Mouse (Mus musculus): Measurements from ENCODE around the gene Qars.

The Qars gene

DNA sequence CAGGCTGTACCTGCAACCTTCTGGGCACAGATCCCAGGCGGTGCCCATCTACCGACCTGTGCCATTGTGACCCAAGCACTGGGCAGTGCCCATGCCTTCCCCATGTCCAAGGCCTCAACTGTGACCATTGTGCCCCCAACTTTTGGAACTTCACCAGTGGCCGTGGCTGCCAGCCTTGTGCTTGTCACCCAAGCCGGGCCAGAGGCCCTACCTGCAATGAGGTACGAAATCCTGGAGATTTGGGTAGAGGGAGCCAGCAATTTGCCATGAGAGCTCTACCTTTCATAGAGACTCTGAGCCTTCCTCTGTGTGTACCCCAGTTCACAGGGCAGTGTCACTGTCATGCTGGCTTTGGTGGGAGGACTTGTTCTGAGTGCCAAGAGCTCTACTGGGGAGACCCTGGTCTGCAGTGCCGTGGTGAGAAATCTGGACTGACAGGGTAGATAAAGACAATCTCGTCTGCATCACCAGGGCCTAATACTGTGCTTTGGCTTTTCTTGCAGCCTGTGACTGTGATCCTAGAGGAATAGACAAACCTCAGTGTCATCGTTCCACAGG lies 20.5 kb upstream of the Qars start:
- no peak for DNase-seq (ENCODE audit: low spot score)

DNA sequence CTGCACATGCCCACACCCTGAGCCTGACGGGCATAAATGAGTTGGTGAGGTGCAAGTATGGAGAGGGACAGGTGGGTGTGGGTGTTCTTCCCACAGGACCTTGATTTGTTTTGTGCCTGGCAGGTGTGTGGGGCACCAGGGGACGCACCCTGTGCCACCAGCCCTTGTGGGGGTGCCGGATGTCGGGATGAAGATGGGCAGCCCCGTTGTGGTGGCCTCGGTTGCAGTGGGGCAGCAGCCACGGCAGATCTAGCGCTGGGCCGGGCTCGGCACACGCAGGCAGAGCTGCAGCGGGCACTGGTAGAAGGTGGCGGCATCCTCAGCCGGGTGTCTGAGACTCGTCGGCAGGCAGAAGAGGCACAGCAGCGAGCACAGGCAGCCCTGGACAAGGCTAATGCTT lies 19.1 kb upstream of the Qars start:
- no peak for DNase-seq (ENCODE audit: low spot score)

- DNase-seq (ENCODE audit: low spot score), result no peak
Measured at GRCm38 (mm10) chr9:108489215-108489614, 18.3 kb upstream of the Qars start.

- no peak for DNase-seq (ENCODE audit: low spot score)
Measured at GRCm38 (mm10) chr9:108489702-108490558, 17.6 kb upstream of the Qars start.

- peak; percentile 95 for DNase-seq (ENCODE audit: low spot score)
Measured at GRCm38 (mm10) chr9:108490559-108491285, 16.8 kb upstream of the Qars start, which contains the start of gene Usp19. TSS of gene Usp19 (plus strand) at chr9:108490602.

DNA sequence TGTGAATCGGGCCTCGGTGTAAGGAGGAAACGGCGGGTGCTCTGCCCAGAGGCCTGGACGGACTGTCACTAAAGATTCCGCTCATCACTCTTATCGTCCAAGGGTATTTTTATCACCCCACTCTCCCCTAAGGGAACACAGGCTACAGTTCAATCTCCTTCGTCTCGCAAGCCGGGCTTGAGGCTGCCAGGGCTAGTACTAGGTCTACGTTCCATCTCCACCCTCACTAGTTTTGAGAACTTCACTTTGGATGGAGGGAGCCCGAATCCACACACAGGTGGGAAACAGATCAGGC lies 16.3 kb upstream of the Qars start:
- DNase-seq (ENCODE audit: low spot score), result no peak

GRCm38 (mm10) chr9:108492043-108492750 lies 15.3 kb upstream of the Qars start:
- peak; percentile 84 for DNase-seq (ENCODE audit: low spot score)

- no peak for DNase-seq (ENCODE audit: low spot score)
Measured at GRCm38 (mm10) chr9:108493246-108493645, 14.3 kb upstream of the Qars start.

GRCm38 (mm10) chr9:108494146-108494825 lies 13.2 kb upstream of the Qars start:
- no peak for DNase-seq (ENCODE audit: low spot score)

GRCm38 (mm10) chr9:108494905-108495304 lies 12.6 kb upstream of the Qars start:
- no peak for DNase-seq (ENCODE audit: low spot score)

- DNase-seq (ENCODE audit: low spot score), result no peak
Measured at GRCm38 (mm10) chr9:108499231-108499630, 8.3 kb upstream of the Qars start.

DNA sequence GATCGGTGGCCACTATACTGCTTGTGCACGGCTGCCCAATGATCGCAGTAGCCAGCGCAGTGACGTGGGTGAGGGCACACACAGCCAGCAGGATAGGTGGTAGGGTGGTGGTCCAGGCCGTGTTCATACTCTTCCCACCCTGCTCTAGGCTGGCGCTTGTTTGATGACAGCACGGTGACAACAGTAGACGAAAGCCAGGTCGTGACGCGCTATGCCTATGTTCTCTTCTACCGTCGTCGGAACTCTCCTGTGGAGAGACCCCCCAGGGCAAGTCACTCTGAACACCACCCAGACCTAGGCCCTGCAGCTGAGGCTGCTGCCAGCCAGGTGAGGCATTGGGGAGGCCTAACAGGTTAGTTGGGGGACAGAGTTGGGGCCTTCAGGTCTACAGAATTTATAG lies 7.6 kb upstream of the Qars start:
- no peak for DNase-seq (ENCODE audit: low spot score)

DNA sequence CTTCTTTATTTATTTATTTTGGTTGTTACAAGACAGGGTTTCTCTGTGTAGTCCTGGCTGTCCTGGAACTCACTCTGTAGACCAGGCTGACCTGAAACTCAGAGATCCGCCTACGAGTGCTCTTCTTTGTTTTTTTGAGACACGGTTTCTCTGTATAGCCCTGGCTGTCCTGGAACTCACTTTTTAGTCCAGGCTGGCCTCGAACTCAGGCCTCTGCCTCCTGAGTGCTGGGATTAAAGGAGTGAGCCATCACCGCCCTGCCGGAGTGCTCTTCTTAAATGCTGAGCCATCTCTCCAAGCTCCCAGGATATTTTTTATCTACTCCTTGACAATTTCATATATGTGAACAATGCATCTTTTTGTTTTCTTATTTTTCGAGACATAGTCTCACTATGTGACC lies 605 bp upstream of the Qars start:
- no peak for DNase-seq (ENCODE audit: low spot score)

DNA sequence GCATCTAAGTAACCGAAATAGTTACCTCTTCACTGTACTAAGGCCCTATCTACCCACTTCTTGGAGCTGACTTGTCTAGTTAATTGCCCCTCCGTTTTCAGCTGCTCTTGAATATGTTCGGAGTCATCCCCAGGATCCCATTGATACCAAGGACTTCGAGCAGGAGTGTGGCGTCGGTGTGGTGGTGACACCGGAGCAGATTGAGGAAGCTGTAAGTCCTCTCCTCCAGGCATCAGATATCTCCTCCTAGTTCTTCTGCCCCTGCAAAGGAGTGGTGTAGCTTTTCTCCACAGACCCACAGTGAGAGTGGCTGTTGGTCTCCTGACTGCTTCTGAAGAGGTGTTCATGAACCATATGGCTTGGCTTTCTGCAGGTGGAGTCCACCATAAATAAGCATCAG lies 1.3 kb downstream of the Qars start:
- no peak for DNase-seq (ENCODE audit: low spot score)

GRCm38 (mm10) chr9:108516380-108517251 lies 9.1 kb downstream of the Qars start, which contains the start of gene Qrich1:
TSS of gene Qrich1 (plus strand) at chr9:108516806.
- DNase-seq (ENCODE audit: low spot score), result peak; percentile 96

GRCm38 (mm10) chr9:108517253-108517930 lies 9.9 kb downstream of the Qars start:
- peak; percentile 65 for DNase-seq (ENCODE audit: low spot score)

DNA sequence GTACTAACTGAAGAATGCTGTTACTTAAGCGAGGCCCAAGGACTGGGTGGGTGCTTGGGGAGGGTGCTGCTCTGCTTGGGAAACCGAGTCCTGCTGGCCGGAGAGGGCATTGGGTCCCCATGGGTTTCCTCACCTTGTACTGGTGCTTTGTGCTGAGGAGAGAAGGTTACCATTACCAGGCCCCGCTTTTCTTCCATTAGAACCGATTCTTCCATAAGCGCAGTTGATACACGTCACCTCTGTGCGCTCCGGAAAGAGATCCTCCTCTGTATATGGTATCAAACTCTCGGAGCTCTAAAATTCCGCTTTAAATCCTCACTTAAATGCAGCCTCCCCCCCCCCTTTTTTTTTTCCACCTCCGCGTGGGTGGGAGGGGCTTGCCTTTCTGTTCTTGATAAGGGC lies 10.4 kb downstream of the Qars start:
- DNase-seq (ENCODE audit: low spot score), result no peak

GRCm38 (mm10) chr9:108521604-108522003 lies 14.1 kb downstream of the Qars start:
- no peak for DNase-seq (ENCODE audit: low spot score)

DNA sequence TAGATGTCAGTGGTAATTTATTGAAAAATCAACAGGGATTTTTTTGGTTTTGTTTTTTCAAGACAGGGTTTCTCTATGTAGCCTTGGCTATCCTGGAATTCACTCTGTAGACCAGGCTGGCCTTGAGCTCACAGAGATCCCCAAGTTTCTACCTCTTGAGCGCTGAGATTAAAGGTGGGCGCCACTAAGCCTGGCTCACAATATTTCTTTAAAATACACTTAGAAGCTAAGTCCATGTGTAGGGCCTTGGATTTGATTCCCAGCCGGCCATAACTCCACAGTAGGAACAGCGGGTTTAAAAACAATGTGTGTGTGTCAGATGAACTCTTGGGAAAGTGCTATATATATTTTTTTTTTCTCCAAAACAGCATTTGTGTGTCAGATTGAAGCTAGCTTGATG lies 15.8 kb downstream of the Qars start:
- DNase-seq (ENCODE audit: low spot score), result no peak

- DNase-seq (ENCODE audit: low spot score), result no peak
Measured at GRCm38 (mm10) chr9:108525400-108525799, 17.9 kb downstream of the Qars start.

Data from ovary, adult 18-20 months (tissue).